In the genomic region with DNA sequence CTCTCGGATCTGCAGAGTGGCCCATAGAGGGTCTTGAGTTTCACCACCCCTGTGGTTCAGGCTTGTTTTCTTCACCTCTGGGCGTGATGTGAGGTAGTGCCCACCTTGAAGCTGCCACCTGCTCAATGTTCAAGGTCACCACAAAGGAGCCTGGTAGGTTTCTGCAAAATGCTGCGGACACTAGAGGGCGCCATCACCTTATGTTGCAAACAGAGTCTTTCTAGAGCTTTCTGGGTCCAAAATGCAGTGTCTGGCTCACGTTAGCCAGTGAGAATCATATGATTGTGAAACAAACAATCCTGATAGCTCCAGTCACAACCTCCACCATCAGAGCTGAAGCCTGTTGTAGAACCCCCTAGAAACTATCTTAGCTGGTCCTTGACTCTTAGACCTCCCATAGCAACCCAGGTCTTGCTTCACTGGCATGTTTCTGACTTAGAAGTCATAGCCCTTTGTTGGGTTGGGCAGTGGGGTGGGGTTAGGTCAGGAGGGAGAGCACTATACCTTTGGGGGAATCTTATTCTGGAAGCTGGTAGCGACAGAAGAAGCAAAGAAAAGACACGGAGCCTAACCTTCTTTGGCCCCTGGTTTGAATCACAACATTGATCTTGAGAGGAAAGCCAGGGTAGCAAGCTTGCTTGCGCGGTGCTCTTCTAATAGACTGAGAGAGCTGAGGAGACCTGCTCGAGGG, we compare ENCODE assay signal across 8 mouse cellular contexts.
DNase-seq lines count a peak whose midpoint lies in the region; ATAC-seq and TF ChIP-seq lines count a peak whose summit lies in the region.

No protein-coding gene starts in this region.

- no peaks in the 10 kb centered on the region for H3K9me3 ChIP-seq in embryonic facial prominence, embryonic 11.5 days (replicated peaks; ENCODE audit: control insufficient read depth, low read length)
- H3K9me3 ChIP-seq in heart, embryonic 10.5 days, result no peaks in the 10 kb centered on the region
- H3K9me3 ChIP-seq in lung, embryonic 14.5 days (ENCODE audit: low read depth, low read length), result no peaks in the 10 kb centered on the region

- peak; percentile 79 to 84 for DNase-seq in CD8-positive naive resting alpha-beta T cell, adult 2 months (ENCODE audit: low read depth in 2 of 2, low spot score in 2 of 2)
- DNase-seq in adrenal gland, postnatal 36 days, result peak; percentile 84 to 88
- peak; percentile 96 for DNase-seq in embryonic facial prominence, embryonic 11.5 days (ENCODE audit: low spot score)
- DNase-seq in heart, embryonic 10.5 days (ENCODE audit: low spot score), result peak; percentile 91
- peak; percentile 91 to 97 for DNase-seq in kidney, postnatal 36 days
- DNase-seq in lung, embryonic 14.5 days, result peak; percentile 95
- DNase-seq in retina, embryonic 14.5 days (ENCODE audit: low spot score), result peak; percentile 94
- DNase-seq in thymus, postnatal 36 days, result peak; percentile 75 to 82

- WGBS in embryonic facial prominence, embryonic 11.5 days, result 48% methylated on average over 10 of the region's 10 CpGs
- 44% methylated on average over 10 of the region's 10 CpGs for WGBS in heart, embryonic 10.5 days
- WGBS in lung, embryonic 14.5 days, result 46% methylated on average over 10 of the region's 10 CpGs

- H3K9ac ChIP-seq in embryonic facial prominence, embryonic 11.5 days (replicated peaks; ENCODE audit: low read length), result 0 out of 2 replicates have a peak overlapping the region, but pooled peaks have one; percentile 10
- H3K9ac ChIP-seq in lung, embryonic 14.5 days, result no peak overlapping the region

- H3K27me3 ChIP-seq in embryonic facial prominence, embryonic 11.5 days (ENCODE audit: control insufficient read depth, insufficient read depth, low read length), result no peaks in the 10 kb centered on the region
- H3K27me3 ChIP-seq in heart, embryonic 10.5 days (ENCODE audit: insufficient read depth, poor library complexity, severe bottlenecking), result no peaks in the 10 kb centered on the region
- no peaks in the 10 kb centered on the region for H3K27me3 ChIP-seq in lung, embryonic 14.5 days (ENCODE audit: insufficient read depth, low read length)

- ATAC-seq in embryonic facial prominence, embryonic 11.5 days (replicated peaks; ENCODE audit: insufficient number of reproducible peaks, low FRiP score, low TSS enrichment, low read depth), result 0 out of 2 replicates have a peak, but pooled peaks have one; percentile 27
- ATAC-seq in lung, embryonic 14.5 days (ENCODE audit: insufficient read depth), result 0 out of 2 replicates have a peak, but pooled peaks have one; percentile 16

- H3K4me1 ChIP-seq in embryonic facial prominence, embryonic 11.5 days (ENCODE audit: control insufficient read depth, insufficient read depth, low read length), result no peaks in the 10 kb centered on the region
- H3K4me1 ChIP-seq in heart, embryonic 10.5 days, result peaks cover 14% of the 10 kb centered on the region
- H3K4me1 ChIP-seq in lung, embryonic 14.5 days (ENCODE audit: insufficient read depth), result no peaks in the 10 kb centered on the region

- peak; percentile 94 for TF ChIP-seq CTCF in lung, embryonic 14.5 days (IDR thresholded peaks at IDR 0.05; ENCODE audit: low read depth)

- no peaks in the 10 kb centered on the region for H3K36me3 ChIP-seq in embryonic facial prominence, embryonic 11.5 days (replicated peaks; ENCODE audit: control insufficient read depth, insufficient read depth, low read depth, low read length)
- no peaks in the 10 kb centered on the region for H3K36me3 ChIP-seq in heart, embryonic 10.5 days
- H3K36me3 ChIP-seq in lung, embryonic 14.5 days (ENCODE audit: insufficient read depth), result no peaks in the 10 kb centered on the region

- H3K27ac ChIP-seq in embryonic facial prominence, embryonic 11.5 days (replicated peaks; ENCODE audit: low read depth, low read length), result no peak overlapping the region
- H3K27ac ChIP-seq in heart, embryonic 10.5 days, result peak overlapping the region; percentile 69; the same call in 1 of the 2 replicates
- no peak overlapping the region for H3K27ac ChIP-seq in lung, embryonic 14.5 days (ENCODE audit: low read depth)

- no peak overlapping the region for H3K4me2 ChIP-seq in embryonic facial prominence, embryonic 11.5 days (ENCODE audit: low read depth, low read length)
- H3K4me2 ChIP-seq in lung, embryonic 14.5 days, result no peak overlapping the region

- no peak overlapping the region for H3K4me3 ChIP-seq in embryonic facial prominence, embryonic 11.5 days (ENCODE audit: low read depth, low read length)
- no peak overlapping the region for H3K4me3 ChIP-seq in heart, embryonic 10.5 days
- H3K4me3 ChIP-seq in lung, embryonic 14.5 days (ENCODE audit: low read depth, low read length), result no peak overlapping the region
